Mouse (Mus musculus) bone marrow, adult 2 months (tissue): ENCODE measurements around the gene Dync1i1. TPM values are rescaled to one million over a fixed set of nuclear protein-coding genes. Genes with fewer than 3 reads are reported as not detected.

Experiments used
- H3K27ac ChIP-seq: fragments of 200-500 bp; 2 replicates; pipeline ENCODE4 v1.5.1; 2012; ENCODE audit warnings: low read depth, mild to moderate bottlenecking, control low read depth, inconsistent platforms, low read length; ENCODE audit not compliant: control insufficient read depth, poor library complexity, insufficient read depth
- H3K4me1 ChIP-seq: fragments of 200-500 bp; 2 replicates; pipeline ENCODE4 v1.6.1; 2011; ENCODE audit warnings: low read length; ENCODE audit not compliant: control insufficient read depth, insufficient read depth
- H3K4me3 ChIP-seq: fragments of 200-500 bp; replicated peaks from 2 replicates; pipeline ENCODE3; 2011; ENCODE audit warnings: mild to moderate bottlenecking, low read depth, low read length, control low read depth; ENCODE audit not compliant: control insufficient read depth
- CTCF ChIP-seq: fragments of 200-500 bp; IDR thresholded peaks from 2 replicates; pipeline ENCODE4 v1.5.1; 2011; ENCODE audit warnings: low read length, control low read depth; ENCODE audit not compliant: control insufficient read depth, insufficient read depth
- POLR2A ChIP-seq: fragments of 200-500 bp; IDR thresholded peaks from 2 replicates; pipeline ENCODE4 v1.6.1; 2011; ENCODE audit warnings: low read depth, mild to moderate bottlenecking, control low read depth, low read length, borderline replicate concordance; ENCODE audit not compliant: control insufficient read depth
- WGBS: fragments of 180-500 bp; shearing (Covaris S2); methylation state at CpG from one replicate; pipeline ENCODE4 v1.1.7; 2018; 5-methylcytosine and 5-hydroxymethylcytosine counted together
- polyA plus RNA-seq: library from polyadenylated mRNA; stranded (reverse); fragments of >200 nt; gene quantifications from 2 replicates; pipeline ENCODE4 v1.2.4, GENCODE M21; 2011; ENCODE audit warnings: low replicate concordance; ENCODE audit not compliant: missing spikeins, insufficient read depth, insufficient read length

Gene Dync1i1
- polyA plus RNA-seq, 1 experiment = not detected

- TF ChIP-seq POLR2A = no peak
- Histone ChIP-seq H3K4me3 (no peak overlapping the region), H3K27ac (no peak overlapping the region), H3K4me1 (no peaks in the 10 kb centered on the region)
- 73% methylated on average over 7 of the region's 7 CpGs for WGBS
Measured at GRCm38 (mm10) chr6:5790607-5791006, 65.2 kb downstream of the Dync1i1 start.

- 64% methylated on average over 5 of the region's 5 CpGs for WGBS
- no peak overlapping the region for H3K27ac ChIP-seq
- no peak overlapping the region for H3K4me3 ChIP-seq
- no peaks in the 10 kb centered on the region for H3K4me1 ChIP-seq
- TF ChIP-seq CTCF = no peak
- no peak for TF ChIP-seq POLR2A
Measured at GRCm38 (mm10) chr6:5794106-5794753, 68.8 kb downstream of the Dync1i1 start.

DNA sequence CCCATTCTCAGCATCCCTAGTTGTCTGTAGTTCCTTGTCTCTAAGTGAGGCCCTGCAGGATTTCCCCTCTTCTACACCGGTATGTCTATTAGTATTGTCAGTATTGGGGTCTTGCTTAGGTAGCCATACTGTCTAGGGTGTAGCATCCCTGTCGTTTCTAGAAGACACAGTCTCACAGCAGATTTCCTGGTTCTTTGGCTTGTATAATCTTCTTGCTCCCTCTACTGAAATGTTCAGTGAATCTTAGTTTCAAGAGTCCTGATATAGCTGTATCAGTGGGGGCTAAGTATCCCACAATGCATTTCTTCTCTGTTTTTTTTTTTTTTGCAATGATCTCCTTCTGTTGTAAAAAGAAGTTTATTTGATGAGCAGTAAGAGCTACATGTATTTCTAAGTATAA lies 69.9 kb downstream of the Dync1i1 start:
- Histone ChIP-seq H3K4me3 (no peak overlapping the region), H3K4me1 (no peaks in the 10 kb centered on the region), H3K27ac (no peak overlapping the region)
- no peak for TF ChIP-seq POLR2A
- TF ChIP-seq CTCF = no peak
- 59% methylated on average over 2 of the region's 2 CpGs for WGBS

DNA sequence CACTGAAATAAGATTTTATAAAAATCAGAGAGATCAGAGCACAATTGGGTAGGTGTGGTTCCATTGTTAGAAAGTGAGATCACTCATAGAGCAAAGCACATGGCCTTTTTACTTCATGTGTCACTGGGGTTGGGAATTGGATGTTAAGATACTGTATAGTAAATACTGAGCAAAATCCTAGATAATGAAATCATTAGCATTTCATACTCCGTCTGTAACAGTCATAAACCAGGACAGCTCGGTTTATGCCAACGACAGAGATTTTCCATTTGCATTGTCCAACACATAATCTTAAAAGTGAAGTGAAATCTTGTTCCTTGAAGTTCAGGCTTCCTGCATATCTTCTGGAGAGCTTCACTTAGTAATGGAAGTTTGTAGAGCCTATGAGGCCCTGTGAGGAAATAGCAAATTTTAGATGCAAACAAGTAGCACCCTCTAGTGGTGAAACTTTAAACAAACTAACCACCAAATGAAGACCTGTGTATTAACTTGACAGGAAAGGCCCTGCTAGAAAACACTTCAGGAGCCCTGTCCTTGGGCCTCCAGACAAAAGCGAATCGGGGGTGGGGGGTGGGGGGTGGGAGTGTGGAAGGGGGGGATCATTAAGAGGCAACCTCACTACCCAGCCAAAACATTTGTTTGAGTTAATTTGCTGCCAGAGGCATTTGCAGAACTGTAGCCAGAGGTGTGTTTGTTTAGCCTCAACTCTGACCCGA lies 76.8 kb downstream of the Dync1i1 start:
- H3K27ac ChIP-seq = no peak overlapping the region
- TF ChIP-seq CTCF = no peak
- no peak for TF ChIP-seq POLR2A
- H3K4me1 ChIP-seq = no peaks in the 10 kb centered on the region
- H3K4me3 ChIP-seq = no peak overlapping the region
- WGBS = 54% methylated on average over 6 of the region's 6 CpGs

DNA sequence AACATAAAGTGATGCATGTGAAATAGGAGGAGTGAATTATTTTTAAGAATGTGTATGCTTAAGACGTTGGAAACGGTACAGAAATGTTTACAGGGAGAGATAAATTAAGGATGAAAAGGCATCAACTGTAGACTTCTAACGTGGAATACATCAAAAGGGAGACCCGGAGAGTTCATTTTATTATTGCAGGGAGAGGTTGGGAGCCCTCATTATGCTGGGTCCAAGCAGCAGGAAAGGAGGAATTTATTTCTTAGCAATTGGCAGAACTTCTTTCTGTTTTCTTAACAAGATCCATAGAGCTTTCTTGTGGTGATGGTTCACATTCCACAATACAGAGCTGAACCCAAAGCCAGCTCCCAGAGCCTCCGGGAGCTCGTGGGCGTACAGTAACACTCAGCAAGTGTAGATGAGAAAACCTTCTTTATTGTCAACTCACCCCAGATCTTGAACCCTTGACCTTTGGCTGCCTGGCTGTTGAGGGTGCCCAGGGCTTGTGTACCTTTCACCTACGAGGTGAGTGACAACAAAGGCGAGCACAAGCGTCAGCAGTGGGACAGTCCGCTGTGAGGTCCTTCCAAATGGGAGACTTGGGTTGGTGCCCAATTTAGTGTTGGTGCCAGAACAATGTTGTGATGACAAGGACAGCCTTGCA lies 77.5 kb downstream of the Dync1i1 start:
- H3K4me1 ChIP-seq = no peaks in the 10 kb centered on the region
- H3K4me3 ChIP-seq = no peak overlapping the region
- no peak overlapping the region for H3K27ac ChIP-seq
- WGBS = 76% methylated on average over 11 of the region's 11 CpGs
- no peak for TF ChIP-seq CTCF
- TF ChIP-seq POLR2A = no peak

GRCm38 (mm10) chr6:5808008-5808421 lies 82.6 kb downstream of the Dync1i1 start:
- TF ChIP-seq CTCF (no peak), POLR2A (no peak)
- 73% methylated on average over 3 of the region's 3 CpGs for WGBS
- H3K4me3 ChIP-seq = no peak overlapping the region
- H3K27ac ChIP-seq = no peak overlapping the region
- H3K4me1 ChIP-seq = no peaks in the 10 kb centered on the region

DNA sequence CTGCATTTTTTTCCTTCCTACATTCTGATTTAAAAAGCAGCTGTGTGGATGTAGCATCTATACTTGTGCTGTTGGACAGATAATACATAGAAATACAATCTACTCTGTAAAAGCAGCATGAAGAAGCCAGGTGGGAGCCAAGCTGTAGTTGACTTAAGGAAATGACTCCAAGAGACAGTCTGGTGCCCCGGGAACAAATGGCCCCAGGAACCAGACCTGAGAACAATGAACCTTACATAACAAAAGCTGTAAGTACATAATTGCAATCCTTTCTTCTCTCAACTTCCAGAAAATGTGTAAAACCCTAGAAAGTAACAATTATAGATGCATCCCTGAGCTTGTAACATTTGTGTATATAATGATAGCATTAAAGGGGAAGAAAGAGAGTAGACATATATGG lies 86.6 kb downstream of the Dync1i1 start:
- no peak overlapping the region for H3K27ac ChIP-seq
- 18% methylated on average over 1 of the region's 1 CpGs for WGBS
- no peak overlapping the region for H3K4me3 ChIP-seq
- H3K4me1 ChIP-seq = no peaks in the 10 kb centered on the region
- TF ChIP-seq POLR2A = no peak
- TF ChIP-seq CTCF = no peak

DNA sequence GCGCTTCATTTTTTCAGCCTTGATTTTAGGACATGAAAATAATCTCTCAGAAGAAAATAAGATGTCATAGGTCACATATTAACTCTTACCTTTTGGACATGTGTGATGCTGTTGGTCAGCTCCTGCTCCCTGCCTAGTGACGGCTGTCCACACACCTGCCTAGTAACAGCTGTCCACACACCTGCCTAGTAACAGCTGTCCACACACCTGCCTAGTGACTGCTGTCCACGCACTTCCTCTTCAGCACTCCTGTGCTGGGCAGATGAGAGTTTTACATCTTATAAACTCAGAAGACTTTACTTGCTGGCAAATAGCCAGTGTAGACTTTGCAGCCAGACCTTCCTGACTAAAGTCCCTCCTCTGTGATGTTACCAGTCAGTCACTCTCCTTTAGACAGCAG lies 94.2 kb downstream of the Dync1i1 start:
- whole genome bisulfite sequencing = 76% methylated on average over 3 of the region's 3 CpGs
- Histone ChIP-seq H3K4me3 (no peak overlapping the region), H3K27ac (no peak overlapping the region), H3K4me1 (no peaks in the 10 kb centered on the region)
- no peak for TF ChIP-seq POLR2A
- no peak for TF ChIP-seq CTCF
